Mouse (Mus musculus) testis, postnatal 10 days (tissue): ENCODE data around the gene Lnx1.

Experiments used
- DNase-seq: peaks from one replicate; pipeline ENCODE4 v3.0.0; 2021; ENCODE audit warnings: low spot score

Gene Lnx1

GRCm38 (mm10) chr5:74697534-74697933 lies 5.2 kb downstream of the Lnx1 start:
- no peak for DNase-seq

GRCm38 (mm10) chr5:74694390-74694801 lies 8.3 kb downstream of the Lnx1 start:
- DNase-seq: no peak

GRCm38 (mm10) chr5:74693836-74694235 lies 8.9 kb downstream of the Lnx1 start:
- no peak for DNase-seq

GRCm38 (mm10) chr5:74692411-74693090 lies 10.2 kb downstream of the Lnx1 start:
- DNase-seq: no peak

- DNase-seq: no peak
Observed at GRCm38 (mm10) chr5:74688822-74689221, 13.9 kb downstream of the Lnx1 start.

- no peak for DNase-seq
Observed at GRCm38 (mm10) chr5:74684944-74685343, 17.8 kb downstream of the Lnx1 start.

- DNase-seq: no peak
Observed at GRCm38 (mm10) chr5:74683832-74684231, 18.9 kb downstream of the Lnx1 start.

GRCm38 (mm10) chr5:74682735-74683134 lies 20.0 kb downstream of the Lnx1 start:
- no peak for DNase-seq

- no peak for DNase-seq
Observed at GRCm38 (mm10) chr5:74679631-74680030, 23.1 kb downstream of the Lnx1 start.

- no peak for DNase-seq
Observed at GRCm38 (mm10) chr5:74678693-74679092, 24.0 kb downstream of the Lnx1 start.

GRCm38 (mm10) chr5:74677399-74678338 lies 25.0 kb downstream of the Lnx1 start:
- no peak for DNase-seq

GRCm38 (mm10) chr5:74672556-74672955 lies 30.2 kb downstream of the Lnx1 start:
- DNase-seq: peak; percentile 58

- DNase-seq: no peak
Observed at GRCm38 (mm10) chr5:74670877-74671276, 31.8 kb downstream of the Lnx1 start.

- DNase-seq: no peak
Observed at GRCm38 (mm10) chr5:74669925-74670324, 32.8 kb downstream of the Lnx1 start.

- no peak for DNase-seq
Observed at GRCm38 (mm10) chr5:74668956-74669355, 33.8 kb downstream of the Lnx1 start.

- no peak for DNase-seq
Observed at GRCm38 (mm10) chr5:74662618-74663017, 40.1 kb downstream of the Lnx1 start.

- DNase-seq: no peak
Observed at GRCm38 (mm10) chr5:74661734-74662560, 40.8 kb downstream of the Lnx1 start.

- DNase-seq: no peak
Observed at GRCm38 (mm10) chr5:74659856-74660255, 42.9 kb downstream of the Lnx1 start.

- no peak for DNase-seq
Observed at GRCm38 (mm10) chr5:74659281-74659680, 43.4 kb downstream of the Lnx1 start.

- no peak for DNase-seq
Observed at GRCm38 (mm10) chr5:74657930-74658329, 44.8 kb downstream of the Lnx1 start.

GRCm38 (mm10) chr5:74656410-74656809 lies 46.3 kb downstream of the Lnx1 start:
- DNase-seq: no peak

GRCm38 (mm10) chr5:74654527-74654926 lies 48.2 kb downstream of the Lnx1 start:
- no peak for DNase-seq
